8 mouse cellular contexts compared by ENCODE assay signal in the genomic region with DNA sequence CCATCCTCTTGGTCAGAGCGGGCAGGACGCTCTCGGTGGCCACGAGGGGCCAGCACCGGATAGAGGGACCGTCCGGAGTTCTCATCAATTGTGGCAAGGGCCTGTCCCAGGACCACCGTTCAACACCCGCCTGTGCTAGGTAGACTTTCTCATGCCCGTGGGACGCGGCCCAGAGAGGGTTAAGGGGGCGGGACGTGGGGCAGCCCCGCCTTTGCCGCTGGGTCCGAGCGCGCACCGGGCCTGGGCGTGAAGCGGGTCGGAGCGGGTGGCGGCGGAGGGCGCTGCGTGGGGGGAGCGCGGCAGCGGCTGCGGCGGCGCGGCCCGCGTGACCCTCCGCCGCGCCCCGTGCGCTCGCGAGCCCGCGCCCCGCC. TPM values are rescaled to one million over a fixed set of nuclear protein-coding genes. Genes with fewer than 3 reads are reported as not detected.
DNase-seq lines count a peak whose midpoint lies in the region; ATAC-seq and TF ChIP-seq lines count a peak whose summit lies in the region.

A gene (plus strand): TSS at position 232 of the 371 bp plus-strand sequence.

- 1% methylated on average over 39 of the region's 47 CpGs for WGBS in heart, embryonic 11.5 days (ENCODE audit: insufficient replicate concordance)
- WGBS in liver, embryonic 13.5 days (ENCODE audit: insufficient replicate concordance) = under 1% methylated on average over 29 of the region's 47 CpGs
- WGBS in neural tube, embryonic 11.5 days = under 1% methylated on average over 40 of the region's 47 CpGs

- H3K4me3 ChIP-seq in embryonic fibroblast, embryonic 13.5 days (ENCODE audit: insufficient read depth, low read length) = peak within 1 kb of the TSS; percentile 37
- peak within 1 kb of the TSS; percentile 78 for H3K4me3 ChIP-seq in heart, embryonic 11.5 days (ENCODE audit: low read depth, low read length)
- peak within 1 kb of the TSS; percentile 62 for H3K4me3 ChIP-seq in liver, embryonic 13.5 days (replicated peaks)
- H3K4me3 ChIP-seq in neural tube, embryonic 11.5 days (ENCODE audit: low read depth, low read length) = peak within 1 kb of the TSS; percentile 75

- TF ChIP-seq POLR2A in embryonic fibroblast, embryonic 13.5 days (IDR thresholded peaks at IDR 0.05; ENCODE audit: low read depth, low read length) = peak; percentile 47; the same call in 1 of the 2 replicates

- H3K9me3 ChIP-seq in heart, embryonic 11.5 days (replicated peaks; ENCODE audit: control insufficient read depth, low read length) = no peaks in the 10 kb centered on the region
- H3K9me3 ChIP-seq in liver, embryonic 13.5 days (replicated peaks) = no peaks in the 10 kb centered on the region
- no peaks in the 10 kb centered on the region for H3K9me3 ChIP-seq in neural tube, embryonic 11.5 days (ENCODE audit: control insufficient read depth, low read length)

- H3K27me3 ChIP-seq in heart, embryonic 11.5 days (ENCODE audit: control insufficient read depth, insufficient read depth, low read length) = peaks cover 24% of the 10 kb centered on the region
- H3K27me3 ChIP-seq in liver, embryonic 13.5 days = peaks cover 70% of the 10 kb centered on the region
- peaks cover 13% of the 10 kb centered on the region for H3K27me3 ChIP-seq in neural tube, embryonic 11.5 days (ENCODE audit: control insufficient read depth, insufficient read depth, low read length)

- peak; percentile 70 to 71 for DNase-seq in B cell, adult 2 months
- DNase-seq in adrenal gland, postnatal 4 days (ENCODE audit: low spot score in 2 of 2) = peak; percentile 27 to 44
- DNase-seq in kidney, postnatal 25 days = peak; percentile 60 to 72
- DNase-seq in liver, embryonic 13.5 days = no peak
- peak; percentile 70 for DNase-seq in neural tube, embryonic 11.5 days (ENCODE audit: low spot score)
- DNase-seq in thymus, postnatal 0 days (ENCODE audit: low spot score) = peak; percentile 54

- no peak for TF ChIP-seq CTCF in embryonic fibroblast, embryonic 13.5 days (IDR thresholded peaks at IDR 0.05; ENCODE audit: borderline replicate concordance, insufficient read depth, low read length)

- peak within 1 kb of the TSS; percentile 69 for H3K9ac ChIP-seq in heart, embryonic 11.5 days (ENCODE audit: low read depth, low read length)
- H3K9ac ChIP-seq in liver, embryonic 13.5 days = peak within 1 kb of the TSS; percentile 45
- H3K9ac ChIP-seq in neural tube, embryonic 11.5 days (ENCODE audit: low read length) = peak within 1 kb of the TSS; percentile 67

- peak within 1 kb of the TSS; percentile 89 for H3K4me2 ChIP-seq in heart, embryonic 11.5 days
- peak within 1 kb of the TSS; percentile 75 for H3K4me2 ChIP-seq in liver, embryonic 13.5 days
- H3K4me2 ChIP-seq in neural tube, embryonic 11.5 days (ENCODE audit: low read depth) = peak within 1 kb of the TSS; percentile 79

- ATAC-seq in heart, embryonic 11.5 days (replicated peaks; ENCODE audit: insufficient number of reproducible peaks, low FRiP score, low TSS enrichment) = peak; percentile 60; the same call in 1 of the 2 replicates
- peak; percentile 27; the same call in 1 of the 2 replicates for ATAC-seq in liver, embryonic 13.5 days (ENCODE audit: low read depth)
- ATAC-seq in neural tube, embryonic 11.5 days (ENCODE audit: insufficient read depth, low FRiP score, low TSS enrichment) = peak; percentile 75; the same call in 1 of the 2 replicates

- H3K4me1 ChIP-seq in embryonic fibroblast, embryonic 13.5 days (ENCODE audit: control insufficient read depth, insufficient read depth, low read length) = peaks cover 17% of the 10 kb centered on the region
- H3K4me1 ChIP-seq in heart, embryonic 11.5 days (ENCODE audit: control insufficient read depth, insufficient read depth, low read length) = no peaks in the 10 kb centered on the region
- H3K4me1 ChIP-seq in liver, embryonic 13.5 days (replicated peaks) = peaks cover 13% of the 10 kb centered on the region
- no peaks in the 10 kb centered on the region for H3K4me1 ChIP-seq in neural tube, embryonic 11.5 days (ENCODE audit: control insufficient read depth, insufficient read depth, low read length)

- H3K36me3 ChIP-seq in heart, embryonic 11.5 days (ENCODE audit: control insufficient read depth, insufficient read depth, low read length) = no peaks in the 10 kb centered on the region
- H3K36me3 ChIP-seq in liver, embryonic 13.5 days = no peaks in the 10 kb centered on the region
- no peaks in the 10 kb centered on the region for H3K36me3 ChIP-seq in neural tube, embryonic 11.5 days (ENCODE audit: control insufficient read depth, insufficient read depth, low read length)

- peak within 1 kb of the TSS; percentile 1 for H3K27ac ChIP-seq in embryonic fibroblast, embryonic 13.5 days (ENCODE audit: insufficient read depth, low read length)
- no peak within 1 kb of the TSS for H3K27ac ChIP-seq in heart, embryonic 11.5 days (ENCODE audit: low read depth, low read length)
- no peak within 1 kb of the TSS for H3K27ac ChIP-seq in liver, embryonic 13.5 days
- peak within 1 kb of the TSS; percentile 1; the same call in 1 of the 2 replicates for H3K27ac ChIP-seq in neural tube, embryonic 11.5 days (ENCODE audit: low read depth, low read length)

RNA-seq across cellular contexts. Expression of the gene that starts here (rescaled TPM):
- 10 to 100 TPM; 54.6 to 60.4 TPM for total RNA-seq in adrenal gland, postnatal 4 days (2021)
- polyA plus RNA-seq in embryonic fibroblast, embryonic 13.5 days (2011; ENCODE audit: insufficient read length, low read depth, missing spikeins) = 11.1 and 16.1 TPM in 2 replicates
- 1.1 and 1.4 TPM in 2 replicates for polyA plus RNA-seq in heart, embryonic 11.5 days (2014; fragmentation: Nextera tagmentation; extraction: Ambion mirVana)
- polyA plus RNA-seq in liver, embryonic 13.5 days (2015; fragmentation: Nextera tagmentation; extraction: Ambion mirVana) = 0.39 and 0.49 TPM in 2 replicates
- 2.2 and 2.7 TPM in 2 replicates for polyA plus RNA-seq in neural tube, embryonic 11.5 days (2014; fragmentation: Nextera tagmentation; extraction: Ambion mirVana)
- 4.4 and 5.2 TPM in 2 replicates for polyA plus RNA-seq in thymus, postnatal 0 days (2015; fragmentation: Nextera tagmentation; extraction: Ambion mirVana)

Comparison
In these comparisons a context has a peak if more than half of its experiments do, and no peak if none do; other contexts are left out.
1. Peak in ATAC-seq, H3K4me3 ChIP-seq, H3K9ac ChIP-seq and H3K4me2 ChIP-seq in liver, embryonic 13.5 days; RNA of the gene not detected or under 1 TPM.
2. H3K27ac ChIP-seq: peak in embryonic fibroblast, embryonic 13.5 days (single experiment) and neural tube, embryonic 11.5 days (single experiment); none in heart, embryonic 11.5 days (single experiment) and liver, embryonic 13.5 days (single experiment).
3. Peak in every context shown above with its lines, with median percentiles within 50 percentile points of each other: H3K4me3 ChIP-seq, ATAC-seq, H3K4me2 ChIP-seq and H3K9ac ChIP-seq.